In the genomic region with DNA sequence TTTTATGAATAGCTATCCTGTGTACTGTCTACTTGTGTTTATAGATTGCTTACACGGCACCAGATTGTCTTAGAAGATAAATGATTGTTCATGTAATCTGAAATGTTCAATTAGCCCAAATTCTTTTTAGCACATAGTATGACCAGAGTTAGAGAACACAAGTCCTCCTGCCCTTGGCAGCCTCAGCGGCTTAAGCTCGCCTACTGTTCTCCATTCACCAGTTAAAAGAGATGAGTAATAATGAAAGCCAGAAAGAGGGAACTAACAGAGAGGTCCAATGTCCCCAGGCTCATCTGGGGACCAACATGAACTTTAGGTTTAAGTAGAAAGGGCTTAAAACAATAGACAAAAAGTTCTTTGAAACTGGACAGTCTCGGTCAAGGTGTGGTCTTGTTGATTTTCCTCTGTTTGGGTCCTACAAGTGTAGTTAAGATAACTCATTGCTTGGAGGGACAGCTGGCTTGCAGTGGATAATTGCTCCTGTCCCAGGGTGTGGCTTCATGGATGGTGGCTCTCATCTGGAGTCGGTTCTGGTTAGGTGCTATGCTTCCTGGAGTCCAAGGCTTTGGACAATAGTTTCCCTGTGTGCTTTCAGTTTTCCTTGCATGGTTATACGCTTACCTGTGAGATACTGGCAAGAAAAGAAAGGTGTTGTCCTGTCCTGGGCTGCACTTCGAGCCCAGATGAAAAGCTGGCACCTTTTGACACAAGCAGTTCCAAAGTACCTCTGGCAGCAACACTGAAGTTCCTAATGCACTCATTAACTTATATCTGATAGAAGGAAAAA, we compare ENCODE assay signal across 31 mouse cellular contexts. TPM values are rescaled to one million over a fixed set of nuclear protein-coding genes. Genes with fewer than 3 reads are reported as not detected.
DNase-seq lines count a peak whose midpoint lies in the region; ATAC-seq and TF ChIP-seq lines count a peak whose summit lies in the region.
"Had no signal": no experiment of that assay in that cellular context is flagged by ENCODE, and none has a peak within 500 bp of the region (broad histone marks: within the 10 kb centered on the region; RNA-seq: fewer than 3 reads in every experiment).

No protein-coding gene starts in this region.

- peaks cover 11 to 50% of the 10 kb centered on the region in 2 experiments for H3K4me1 ChIP-seq in CH12.LX (ENCODE audit: control insufficient read depth in 1 of 2, insufficient read depth in 2 of 2)
- no peaks in the 10 kb centered on the region for H3K4me1 ChIP-seq in intestine, embryonic 15.5 days (replicated peaks)
- no peaks in the 10 kb centered on the region for H3K4me1 ChIP-seq in kidney, embryonic 16.5 days (ENCODE audit: insufficient read depth, low read length)
- H3K4me1 ChIP-seq in hindbrain, embryonic 11.5 days (replicated peaks; ENCODE audit: control insufficient read depth, insufficient read depth, low read length): no peaks in the 10 kb centered on the region
- H3K4me1 ChIP-seq in midbrain, embryonic 13.5 days (replicated peaks): no peaks in the 10 kb centered on the region
- H3K4me1 ChIP-seq: forebrain, embryonic 12.5 days; hindbrain, embryonic 13.5 days; limb, embryonic 13.5 days; liver, embryonic 15.5 days; stomach, embryonic 15.5 days had no signal

- peak overlapping the region; percentile 37 for H3K4me2 ChIP-seq in CH12.LX (ENCODE audit: insufficient read depth, low read depth, poor library complexity, severe bottlenecking)
- no peak overlapping the region for H3K4me2 ChIP-seq in intestine, embryonic 15.5 days (replicated peaks)
- no peak overlapping the region for H3K4me2 ChIP-seq in kidney, embryonic 16.5 days (replicated peaks; ENCODE audit: low read depth, low read length)
- H3K4me2 ChIP-seq in hindbrain, embryonic 11.5 days (replicated peaks; ENCODE audit: low read depth, low read length): no peak overlapping the region
- no peak overlapping the region for H3K4me2 ChIP-seq in midbrain, embryonic 13.5 days (replicated peaks)
- H3K4me2 ChIP-seq: forebrain, embryonic 12.5 days; hindbrain, embryonic 13.5 days; kidney, embryonic 15.5 days; limb, embryonic 13.5 days; liver, embryonic 15.5 days; stomach, embryonic 15.5 days had no signal

- TF ChIP-seq CTCF in CH12.LX (conservative IDR thresholded peaks at IDR 0.05 in 1 of 2, IDR thresholded peaks at IDR 0.05 in 1 of 2; ENCODE audit: low read depth in 2 of 2, low read length in 2 of 2): no peak

- H3K79me2 ChIP-seq in CH12.LX (replicated peaks; ENCODE audit: control insufficient read depth, extremely low read depth, insufficient read depth, poor library complexity, severe bottlenecking): no peaks in the 10 kb centered on the region

- 0 out of 2 replicates have a peak, but pooled peaks have one; percentile 41 for ATAC-seq in intestine, embryonic 15.5 days
- ATAC-seq in monocyte, adult 5-6 weeks (replicated peaks; ENCODE audit: insufficient number of reproducible peaks, low FRiP score, low TSS enrichment, poor library complexity, severe bottlenecking): peak; percentile 78
- no peak for ATAC-seq in kidney, embryonic 16.5 days (ENCODE audit: low FRiP score, low TSS enrichment)
- no peak for ATAC-seq in hindbrain, embryonic 11.5 days (ENCODE audit: low FRiP score)
- no peak for ATAC-seq in midbrain, embryonic 13.5 days
- ATAC-seq: activated CD4-positive, CD25-positive, alpha-beta regulatory T cell, adult 4 months; inflammation-experienced regulatory T-cells, adult 6 months had no signal

- no peaks in the 10 kb centered on the region for H3K36me3 ChIP-seq in CH12.LX (replicated peaks in 1 of 2; ENCODE audit: control insufficient read depth in 1 of 2, insufficient read depth in 1 of 2, low read length in 1 of 2)
- H3K36me3 ChIP-seq in intestine, embryonic 15.5 days: no peaks in the 10 kb centered on the region
- no peaks in the 10 kb centered on the region for H3K36me3 ChIP-seq in kidney, embryonic 16.5 days (ENCODE audit: insufficient read depth, low read length)
- H3K36me3 ChIP-seq in hindbrain, embryonic 11.5 days (ENCODE audit: control insufficient read depth, insufficient read depth, low read length): no peaks in the 10 kb centered on the region
- H3K36me3 ChIP-seq in midbrain, embryonic 13.5 days: no peaks in the 10 kb centered on the region
- H3K36me3 ChIP-seq: forebrain, embryonic 12.5 days; G1E; hindbrain, embryonic 13.5 days; kidney, embryonic 15.5 days; limb, embryonic 13.5 days; liver, embryonic 15.5 days; stomach, embryonic 15.5 days had no signal

- H3K9me3 ChIP-seq in CH12.LX (replicated peaks; ENCODE audit: low read length): no peaks in the 10 kb centered on the region
- no peaks in the 10 kb centered on the region for H3K9me3 ChIP-seq in intestine, embryonic 15.5 days
- H3K9me3 ChIP-seq in kidney, embryonic 16.5 days (ENCODE audit: low read length): no peaks in the 10 kb centered on the region
- H3K9me3 ChIP-seq in hindbrain, embryonic 11.5 days (ENCODE audit: control insufficient read depth, low read length): no peaks in the 10 kb centered on the region
- H3K9me3 ChIP-seq in midbrain, embryonic 13.5 days: no peaks in the 10 kb centered on the region
- H3K9me3 ChIP-seq: forebrain, embryonic 12.5 days; G1E; hindbrain, embryonic 13.5 days; kidney, embryonic 15.5 days; limb, embryonic 13.5 days; liver, embryonic 15.5 days; stomach, embryonic 15.5 days had no signal

- 61% methylated on average over 7 of the region's 7 CpGs for WGBS in intestine, embryonic 15.5 days
- WGBS in kidney, embryonic 16.5 days: 81% methylated on average over 7 of the region's 7 CpGs
- WGBS in hindbrain, embryonic 11.5 days: 81% methylated on average over 7 of the region's 7 CpGs
- WGBS in midbrain, embryonic 13.5 days: 85% methylated on average over 7 of the region's 7 CpGs

- no peak overlapping the region for H3K4me3 ChIP-seq in CH12.LX (replicated peaks in 1 of 3; ENCODE audit: low read depth in 2 of 3, low read length in 2 of 3, poor library complexity in 1 of 3)
- H3K4me3 ChIP-seq in intestine, embryonic 15.5 days (replicated peaks): no peak overlapping the region
- H3K4me3 ChIP-seq in kidney, embryonic 16.5 days (ENCODE audit: low read length): no peak overlapping the region
- H3K4me3 ChIP-seq in hindbrain, embryonic 11.5 days (ENCODE audit: low read depth, low read length): no peak overlapping the region
- no peak overlapping the region for H3K4me3 ChIP-seq in midbrain, embryonic 13.5 days (replicated peaks)
- H3K4me3 ChIP-seq: forebrain, embryonic 12.5 days; hindbrain, embryonic 13.5 days; kidney, embryonic 15.5 days; limb, embryonic 13.5 days; liver, embryonic 15.5 days; stomach, embryonic 15.5 days had no signal

- peak; percentile 99 for TF ChIP-seq EP300 in CH12.LX (IDR thresholded peaks at IDR 0.05; ENCODE audit: low read length)

- in situ Hi-C loops in CH12.LX (cut with MboI; ENCODE audit: low pct_ligation_motif_present, low pct_unique_long_range_greater_than_20kb, low sequenced_read_pairs): no loop called here

- dilution Hi-C loops in CH12.LX (cut with MboI; ENCODE audit: extremely low pct_ligation_motif_present, extremely low pct_unique_long_range_greater_than_20kb, low sequenced_read_pairs): no loop called here

- no peak overlapping the region; the same call in 1 of the 2 replicates for H3K27ac ChIP-seq in CH12.LX (ENCODE audit: insufficient read depth, low read depth)
- no peak overlapping the region for H3K27ac ChIP-seq in intestine, embryonic 15.5 days
- H3K27ac ChIP-seq in kidney, embryonic 16.5 days (ENCODE audit: low read length): no peak overlapping the region
- no peak overlapping the region for H3K27ac ChIP-seq in hindbrain, embryonic 11.5 days (ENCODE audit: low read depth, low read length)
- H3K27ac ChIP-seq in midbrain, embryonic 13.5 days: no peak overlapping the region
- H3K27ac ChIP-seq: forebrain, embryonic 12.5 days; hindbrain, embryonic 13.5 days; kidney, embryonic 15.5 days; limb, embryonic 13.5 days; liver, embryonic 15.5 days; stomach, embryonic 15.5 days had no signal

- no peak for TF ChIP-seq POLR2A in CH12.LX (IDR thresholded peaks at IDR 0.05; ENCODE audit: low read depth, low read length)

- H3K27me3 ChIP-seq in CH12.LX (replicated peaks): no peaks in the 10 kb centered on the region
- no peaks in the 10 kb centered on the region for H3K27me3 ChIP-seq in intestine, embryonic 15.5 days (replicated peaks)
- H3K27me3 ChIP-seq in kidney, embryonic 16.5 days (ENCODE audit: insufficient read depth, low read length): no peaks in the 10 kb centered on the region
- no peaks in the 10 kb centered on the region for H3K27me3 ChIP-seq in hindbrain, embryonic 11.5 days (ENCODE audit: control insufficient read depth, insufficient read depth, low read length)
- H3K27me3 ChIP-seq in midbrain, embryonic 13.5 days: no peaks in the 10 kb centered on the region
- H3K27me3 ChIP-seq: forebrain, embryonic 12.5 days; hindbrain, embryonic 13.5 days; kidney, embryonic 15.5 days; limb, embryonic 13.5 days; liver, embryonic 15.5 days; stomach, embryonic 15.5 days had no signal

- DNase-seq in A20 (ENCODE audit: low read depth, low spot score) (peak; percentile 86), CH12.LX (ENCODE audit: extremely low read depth) (peak; percentile 83)
- no peak for DNase-seq in hindbrain, embryonic 11.5 days (ENCODE audit: low spot score)
- DNase-seq: adrenal gland, postnatal 14 days; cerebellum, adult 2 months; layer of hippocampus, postnatal 36 days; right cerebral cortex, adult 18-20 months; thymus, adult 18-20 months had no signal

- TF ChIP-seq RAD21 in CH12.LX (IDR thresholded peaks at IDR 0.05; ENCODE audit: low read depth, low read length): no peak

- no peak overlapping the region for H3K9ac ChIP-seq in CH12.LX (ENCODE audit: insufficient read depth, low read depth)
- no peak overlapping the region for H3K9ac ChIP-seq in intestine, embryonic 15.5 days
- no peak overlapping the region for H3K9ac ChIP-seq in kidney, embryonic 16.5 days (replicated peaks; ENCODE audit: low read length)
- no peak overlapping the region for H3K9ac ChIP-seq in hindbrain, embryonic 11.5 days (ENCODE audit: low read depth, low read length)
- H3K9ac ChIP-seq in midbrain, embryonic 13.5 days (replicated peaks): no peak overlapping the region
- H3K9ac ChIP-seq: forebrain, embryonic 12.5 days; hindbrain, embryonic 13.5 days; kidney, embryonic 15.5 days; limb, embryonic 13.5 days; liver, embryonic 15.5 days; stomach, embryonic 15.5 days had no signal

RNA-seq across cellular contexts. Expression of a gene that starts 3.0 kb away (rescaled TPM):
- total RNA-seq in CH12.LX (2012; rRNA removed): 0.13 and 0.30 TPM in 2 replicates
- total RNA-seq in CH12.LX (2014; rRNA removed): 1.2 and 1.8 TPM in 2 replicates
- polyA plus RNA-seq in CH12.LX (2012; ENCODE audit: insufficient read length, low read depth): 0.93 and 1.3 TPM in 2 replicates
- polyA plus RNA-seq in intestine, embryonic 15.5 days (2015; fragmentation: Nextera tagmentation; extraction: Ambion mirVana): 13.3 and 17.0 TPM in 2 replicates
- total RNA-seq in monocyte, adult 5-6 weeks (2017): 235 to 1,319 TPM (median 1,123 TPM) in 3 replicates
- polyA plus RNA-seq in kidney, embryonic 16.5 days (2015; fragmentation: Nextera tagmentation; extraction: Ambion mirVana): 5.3 and 5.4 TPM in 2 replicates
- polyA plus RNA-seq in hindbrain, embryonic 11.5 days (2014; fragmentation: Nextera tagmentation; extraction: Ambion mirVana): 0.98 and 1.3 TPM in 2 replicates
- 0.67 and 1.0 TPM in 2 replicates for polyA plus RNA-seq in midbrain, embryonic 13.5 days (2015; fragmentation: Nextera tagmentation; extraction: Ambion mirVana)

RNA-seq across cellular contexts. Expression of a gene that starts 17.4 kb away (rescaled TPM):
- total RNA-seq in CH12.LX (2012; rRNA removed) (0.42 TPM in 1 of 2 replicates, not detected in the other), CH12.LX (2014; rRNA removed) (0.63 and 0.67 TPM in 2 replicates)
- 0.64 and 0.81 TPM in 2 replicates for polyA plus RNA-seq in CH12.LX (2012; ENCODE audit: insufficient read length, low read depth)
- polyA plus RNA-seq in intestine, embryonic 15.5 days (2015; fragmentation: Nextera tagmentation; extraction: Ambion mirVana): 29.4 and 35.4 TPM in 2 replicates
- 98.1 to 442 TPM (median 354 TPM) in 3 replicates for total RNA-seq in monocyte, adult 5-6 weeks (2017)
- 2.2 and 3.5 TPM in 2 replicates for polyA plus RNA-seq in kidney, embryonic 16.5 days (2015; fragmentation: Nextera tagmentation; extraction: Ambion mirVana)
- 2.1 and 3.1 TPM in 2 replicates for polyA plus RNA-seq in hindbrain, embryonic 11.5 days (2014; fragmentation: Nextera tagmentation; extraction: Ambion mirVana)
- 1.2 TPM in 2 replicates for polyA plus RNA-seq in midbrain, embryonic 13.5 days (2015; fragmentation: Nextera tagmentation; extraction: Ambion mirVana)
- polyA plus RNA-seq: inflammation-experienced regulatory T-cells, adult 6 months had no signal

RNA-seq across cellular contexts. Expression of a gene that starts 49.6 kb away (rescaled TPM):
- not detected in 2 replicates for total RNA-seq in CH12.LX (2012; rRNA removed)
- not detected in 2 replicates for total RNA-seq in CH12.LX (2014; rRNA removed)
- not detected in 2 replicates for polyA plus RNA-seq in CH12.LX (2012; ENCODE audit: insufficient read length, low read depth)
- polyA plus RNA-seq in intestine, embryonic 15.5 days (2015; fragmentation: Nextera tagmentation; extraction: Ambion mirVana): not detected in 2 replicates
- 1.3 TPM in 1 of 3 replicates, not detected in the others for total RNA-seq in monocyte, adult 5-6 weeks (2017)
- polyA plus RNA-seq in kidney, embryonic 16.5 days (2015; fragmentation: Nextera tagmentation; extraction: Ambion mirVana): not detected in 2 replicates
- not detected in 2 replicates for polyA plus RNA-seq in hindbrain, embryonic 11.5 days (2014; fragmentation: Nextera tagmentation; extraction: Ambion mirVana)
- not detected in 2 replicates for polyA plus RNA-seq in midbrain, embryonic 13.5 days (2015; fragmentation: Nextera tagmentation; extraction: Ambion mirVana)
- total RNA-seq: adrenal gland, postnatal 14 days; G1E; gastrocnemius, adult 8-10 months; heart, adult 8-10 months; layer of hippocampus, postnatal 36 days; left cerebral cortex, postnatal 14 days; megakaryocyte-erythroid progenitor cell, adult 5-6 weeks; midbrain, postnatal 0 days had no signal
- polyA plus RNA-seq: cerebellum, adult 2 months; embryonic facial prominence, embryonic 11.5 days; forebrain, embryonic 12.5 days; frontal cortex, adult 2 months; G1E; heart, postnatal 0 days; hindbrain, embryonic 13.5 days; inflammation-experienced regulatory T-cells, adult 6 months; kidney, embryonic 15.5 days; limb, embryonic 13.5 days; liver, embryonic 15.5 days; lung, embryonic 16.5 days; midbrain, postnatal 0 days; stomach, embryonic 15.5 days; urinary bladder, adult 2 months had no signal

RNA-seq across cellular contexts. Expression of a gene that starts 53.3 kb away (rescaled TPM):
- total RNA-seq in CH12.LX (2012; rRNA removed) (3.2 and 5.0 TPM in 2 replicates), CH12.LX (2014; rRNA removed) (6.7 and 10.6 TPM in 2 replicates)
- polyA plus RNA-seq in CH12.LX (2012; ENCODE audit: insufficient read length, low read depth): 15.6 and 18.4 TPM in 2 replicates
- polyA plus RNA-seq in intestine, embryonic 15.5 days (2015; fragmentation: Nextera tagmentation; extraction: Ambion mirVana): 0.58 and 0.68 TPM in 2 replicates
- total RNA-seq in monocyte, adult 5-6 weeks (2017): 448 to 606 TPM (median 547 TPM) in 3 replicates
- polyA plus RNA-seq in kidney, embryonic 16.5 days (2015; fragmentation: Nextera tagmentation; extraction: Ambion mirVana): 0.48 and 0.50 TPM in 2 replicates
- polyA plus RNA-seq in hindbrain, embryonic 11.5 days (2014; fragmentation: Nextera tagmentation; extraction: Ambion mirVana): 0.88 and 1.9 TPM in 2 replicates
- polyA plus RNA-seq in midbrain, embryonic 13.5 days (2015; fragmentation: Nextera tagmentation; extraction: Ambion mirVana): 0.64 and 0.65 TPM in 2 replicates
- total RNA-seq: adrenal gland, postnatal 14 days; gastrocnemius, adult 8-10 months; heart, adult 8-10 months; layer of hippocampus, postnatal 36 days; left cerebral cortex, postnatal 14 days had no signal
- polyA plus RNA-seq: G1E had no signal

Comparison
In these comparisons a context has a peak if more than half of its experiments do, and no peak if none do; other contexts are left out.
1. ATAC-seq: peak in intestine, embryonic 15.5 days (single experiment) and monocyte, adult 5-6 weeks (single experiment); none in kidney, embryonic 16.5 days (single experiment), hindbrain, embryonic 11.5 days (single experiment) and midbrain, embryonic 13.5 days (single experiment).